Mouse (Mus musculus) mature B cell (primary cell): ENCODE data around the gene Lin7a.
"Not testable (repeated sequence)": the region's sequence is repeated elsewhere in the genome, so short reads cannot be mapped to it uniquely, and the experiment has no call there.

ENCODE experiments used
- in situ Hi-C: fragments of 300-500 bp; cut with MboI; formaldehyde crosslinking; loops from 2 replicates; pipeline ENCODE4 v1.14.3; 2019

Gene Lin7a

GRCm38 (mm10) chr10:107237076-107237475 is 34.4 kb upstream of the Lin7a start:
- in situ Hi-C loops: no loop called here

GRCm38 (mm10) chr10:107237736-107238135 is 33.8 kb upstream of the Lin7a start:
- in situ Hi-C loops: no loop called here

GRCm38 (mm10) chr10:107238151-107238860 is 33.2 kb upstream of the Lin7a start:
- in situ Hi-C loops: no loop called here

GRCm38 (mm10) chr10:107238861-107239435 is 32.5 kb upstream of the Lin7a start:
- in situ Hi-C loops: no loop called here

- in situ Hi-C loops: no loop called here
These were observed 31.7 kb upstream of the Lin7a start for GRCm38 (mm10) chr10:107239651-107240330.

GRCm38 (mm10) chr10:107240446-107240845 is 31.0 kb upstream of the Lin7a start:
- in situ Hi-C loops: no loop called here

GRCm38 (mm10) chr10:107240986-107241385 is 30.5 kb upstream of the Lin7a start:
- in situ Hi-C loops: no loop called here

GRCm38 (mm10) chr10:107241406-107241805 is 30.1 kb upstream of the Lin7a start:
- in situ Hi-C loops: no loop called here

- in situ Hi-C loops: not testable (repeated sequence)
These were observed 29.5 kb upstream of the Lin7a start for GRCm38 (mm10) chr10:107241999-107242398.

- in situ Hi-C loops: no loop called here
These were observed 28.6 kb upstream of the Lin7a start for GRCm38 (mm10) chr10:107242696-107243400.

GRCm38 (mm10) chr10:107244211-107244610 is 27.3 kb upstream of the Lin7a start:
- in situ Hi-C loops: no loop called here

- in situ Hi-C loops: no loop called here
These were observed 26.6 kb upstream of the Lin7a start for GRCm38 (mm10) chr10:107244691-107245530.

- in situ Hi-C loops: no loop called here
These were observed 26.0 kb upstream of the Lin7a start for GRCm38 (mm10) chr10:107245531-107245840.

GRCm38 (mm10) chr10:107245961-107246460 is 25.5 kb upstream of the Lin7a start:
- in situ Hi-C loops: no loop called here

- in situ Hi-C loops: no loop called here
These were observed 24.4 kb upstream of the Lin7a start for GRCm38 (mm10) chr10:107247001-107247670.

GRCm38 (mm10) chr10:107248481-107248880 is 23.0 kb upstream of the Lin7a start:
- in situ Hi-C loops: no loop called here

- in situ Hi-C loops: no loop called here
These were observed 22.4 kb upstream of the Lin7a start for GRCm38 (mm10) chr10:107249056-107249455.

- in situ Hi-C loops: no loop called here
These were observed 21.8 kb upstream of the Lin7a start for GRCm38 (mm10) chr10:107249606-107250186.

- in situ Hi-C loops: no loop called here
These were observed 20.9 kb upstream of the Lin7a start for GRCm38 (mm10) chr10:107250346-107251210.

GRCm38 (mm10) chr10:107251271-107251670 is 20.2 kb upstream of the Lin7a start:
- in situ Hi-C loops: no loop called here
